Mouse (Mus musculus) inflammation-experienced regulatory T-cells, adult 6 months (primary cell): Measurements from ENCODE around the gene Qtrt1. TPM values are rescaled to one million over a fixed set of nuclear protein-coding genes. Genes with fewer than 3 reads are reported as not detected.

Experiments used
- ATAC-seq: one replicate; pipeline ENCODE4 v1.8.0; 2017
- polyA plus RNA-seq, 3 experiments: library from polyadenylated mRNA; unstranded; fragments of 100-300 nt; shearing (Covaris generic); gene quantifications; one replicate each; pipeline ENCODE4 v1.2.1; 2017

Qtrt1 gene
- polyA plus RNA-seq, result 10 to 100 TPM; 26.2 to 49.8 (median 39.8) TPM

GRCm38 (mm10) chr9:21411669-21412550, at the start of gene Qtrt1:
Gene Qtrt1, plus strand, starts transcription at chr9:21411837.
- ATAC-seq, result peak; percentile 94

- ATAC-seq, result no peak
These were observed 45.0 kb upstream of the Qtrt1 start for GRCm38 (mm10) chr9:21366541-21367220.

- peak; percentile 80 for ATAC-seq
These were observed 44.1 kb upstream of the Qtrt1 start, which contains the start of gene Ilf3 for GRCm38 (mm10) chr9:21367357-21368111. Gene Ilf3, plus strand, starts transcription at chr9:21367871.

- peak; percentile 19 for ATAC-seq
These were observed 43.5 kb upstream of the Qtrt1 start for GRCm38 (mm10) chr9:21368131-21368584.

- no peak for ATAC-seq
These were observed 42.6 kb upstream of the Qtrt1 start for GRCm38 (mm10) chr9:21369080-21369479.

GRCm38 (mm10) chr9:21370876-21371275, 40.8 kb upstream of the Qtrt1 start:
- ATAC-seq, result no peak

- no peak for ATAC-seq
These were observed 39.1 kb upstream of the Qtrt1 start for GRCm38 (mm10) chr9:21372508-21372907.

- ATAC-seq, result peak; percentile 35
These were observed 32.4 kb upstream of the Qtrt1 start for GRCm38 (mm10) chr9:21379195-21379594.

- ATAC-seq, result no peak
These were observed 30.8 kb upstream of the Qtrt1 start for GRCm38 (mm10) chr9:21380868-21381267.

GRCm38 (mm10) chr9:21383966-21384365, 27.7 kb upstream of the Qtrt1 start:
- ATAC-seq, result no peak

GRCm38 (mm10) chr9:21392646-21393175, 18.9 kb upstream of the Qtrt1 start:
- ATAC-seq, result no peak

GRCm38 (mm10) chr9:21395692-21396091, 15.9 kb upstream of the Qtrt1 start:
- ATAC-seq, result no peak

GRCm38 (mm10) chr9:21397170-21397569, 14.5 kb upstream of the Qtrt1 start:
- no peak for ATAC-seq

GRCm38 (mm10) chr9:21401042-21401441, 10.6 kb upstream of the Qtrt1 start:
- ATAC-seq, result no peak

GRCm38 (mm10) chr9:21402764-21403253, 8.8 kb upstream of the Qtrt1 start:
- ATAC-seq, result no peak

- no peak for ATAC-seq
These were observed 7.9 kb upstream of the Qtrt1 start for GRCm38 (mm10) chr9:21403745-21404144.

- ATAC-seq, result no peak
These were observed 6.1 kb upstream of the Qtrt1 start for GRCm38 (mm10) chr9:21405525-21405924.

- ATAC-seq, result no peak
These were observed 3.7 kb upstream of the Qtrt1 start for GRCm38 (mm10) chr9:21407951-21408350.

- ATAC-seq, result no peak
These were observed 3.0 kb upstream of the Qtrt1 start for GRCm38 (mm10) chr9:21408624-21409023.

- peak; percentile 43 for ATAC-seq
These were observed 1.9 kb upstream of the Qtrt1 start for GRCm38 (mm10) chr9:21409592-21410317.

GRCm38 (mm10) chr9:21417866-21418265, 6.2 kb downstream of the Qtrt1 start:
- ATAC-seq, result no peak

GRCm38 (mm10) chr9:21419646-21420045, 8.0 kb downstream of the Qtrt1 start:
- no peak for ATAC-seq
